Mouse (Mus musculus): ENCODE results near the gene Agap3. TPM values are rescaled to one million over a fixed set of nuclear protein-coding genes. Genes with fewer than 3 reads are reported as not detected.

The Agap3 gene
- 59.0 and 78.2 TPM in 2 replicates for polyA plus RNA-seq (2021; fragmentation: Nextera tagmentation)
- long read RNA-seq, experiment 1, transcript Agap3-204 (9 exons, 1,061 nt): major isoform, 5 of 90 reads
- long read RNA-seq, experiment 1, partial matches to known transcripts: 59 of 90 reads
- long read RNA-seq, experiment 1, other reads (novel, unspliced or antisense): 23 of 90 reads
- long read RNA-seq, experiment 2, partial matches to known transcripts: 36 of 45 reads
- long read RNA-seq, experiment 2, other reads (novel, unspliced or antisense): 6 of 45 reads

DNA sequence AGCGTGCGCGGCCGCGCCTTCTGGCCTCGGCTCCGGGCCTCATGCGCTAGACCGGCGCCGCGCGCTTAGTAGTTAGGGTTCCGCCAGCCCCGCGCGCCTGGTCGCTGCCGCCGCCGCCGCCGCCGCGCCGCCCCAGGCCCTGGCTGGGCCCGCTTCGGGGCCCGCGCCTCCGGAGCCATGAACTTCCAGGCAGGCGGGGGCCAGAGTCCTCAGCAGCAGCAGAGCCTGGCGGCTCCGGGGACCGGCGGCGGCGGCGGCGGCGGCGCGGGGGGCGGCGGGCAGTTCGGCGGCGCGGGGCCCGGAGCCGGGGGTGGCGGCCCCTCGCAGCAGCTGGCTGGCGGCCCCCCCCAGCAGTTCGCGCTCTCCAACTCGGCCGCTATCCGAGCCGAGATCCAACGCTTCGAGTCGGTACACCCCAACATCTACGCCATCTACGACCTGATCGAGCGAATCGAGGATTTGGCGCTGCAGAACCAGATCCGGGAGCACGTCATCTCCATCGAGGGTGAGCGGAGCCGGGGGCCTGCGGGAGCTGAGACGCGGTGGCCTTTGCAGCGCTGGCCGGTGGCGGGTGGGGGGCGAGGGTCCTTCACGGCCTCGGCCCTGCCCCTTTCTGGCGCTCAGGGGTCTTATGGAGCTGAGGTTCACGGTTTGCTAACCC, at the start of gene Agap3:
Gene Agap3, plus strand, starts transcription at position 148 of the 661 bp plus-strand sequence.

DNA sequence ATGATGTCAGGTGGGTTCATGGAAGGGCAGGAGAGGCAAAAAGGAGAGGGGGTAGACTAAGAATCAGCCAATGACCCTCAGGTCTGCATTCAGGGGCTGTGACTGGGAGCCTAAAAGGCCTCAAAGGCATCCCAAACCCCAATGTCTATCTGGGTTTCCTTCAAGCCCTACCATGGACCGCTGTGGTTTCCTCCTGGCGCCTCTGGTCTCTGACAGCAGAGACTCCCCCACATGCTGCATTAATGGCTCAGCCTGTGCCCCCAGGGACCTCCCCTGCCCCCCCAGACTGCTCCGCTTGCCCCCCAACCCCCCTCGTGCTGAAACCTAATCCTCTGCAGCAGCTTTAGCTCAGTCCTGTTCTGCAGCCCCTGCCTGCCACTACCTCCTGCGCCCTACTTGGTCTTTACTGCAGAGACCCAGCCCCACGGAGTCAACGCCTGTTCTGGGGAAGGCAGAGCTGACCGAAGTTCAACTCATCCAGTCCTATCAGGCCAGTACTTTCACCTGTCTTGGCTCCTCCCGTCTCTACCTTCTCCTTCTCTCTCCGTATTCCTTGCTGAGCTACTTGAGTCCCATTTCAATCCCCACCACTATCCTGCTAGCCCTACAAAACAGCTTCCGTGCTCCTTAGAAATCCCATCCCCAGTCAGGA, 38.8 kb upstream of the Agap3 start, which contains the start of gene Asic3:
Gene Asic3, plus strand, starts transcription at position 351 of the 652 bp plus-strand sequence.

DNA sequence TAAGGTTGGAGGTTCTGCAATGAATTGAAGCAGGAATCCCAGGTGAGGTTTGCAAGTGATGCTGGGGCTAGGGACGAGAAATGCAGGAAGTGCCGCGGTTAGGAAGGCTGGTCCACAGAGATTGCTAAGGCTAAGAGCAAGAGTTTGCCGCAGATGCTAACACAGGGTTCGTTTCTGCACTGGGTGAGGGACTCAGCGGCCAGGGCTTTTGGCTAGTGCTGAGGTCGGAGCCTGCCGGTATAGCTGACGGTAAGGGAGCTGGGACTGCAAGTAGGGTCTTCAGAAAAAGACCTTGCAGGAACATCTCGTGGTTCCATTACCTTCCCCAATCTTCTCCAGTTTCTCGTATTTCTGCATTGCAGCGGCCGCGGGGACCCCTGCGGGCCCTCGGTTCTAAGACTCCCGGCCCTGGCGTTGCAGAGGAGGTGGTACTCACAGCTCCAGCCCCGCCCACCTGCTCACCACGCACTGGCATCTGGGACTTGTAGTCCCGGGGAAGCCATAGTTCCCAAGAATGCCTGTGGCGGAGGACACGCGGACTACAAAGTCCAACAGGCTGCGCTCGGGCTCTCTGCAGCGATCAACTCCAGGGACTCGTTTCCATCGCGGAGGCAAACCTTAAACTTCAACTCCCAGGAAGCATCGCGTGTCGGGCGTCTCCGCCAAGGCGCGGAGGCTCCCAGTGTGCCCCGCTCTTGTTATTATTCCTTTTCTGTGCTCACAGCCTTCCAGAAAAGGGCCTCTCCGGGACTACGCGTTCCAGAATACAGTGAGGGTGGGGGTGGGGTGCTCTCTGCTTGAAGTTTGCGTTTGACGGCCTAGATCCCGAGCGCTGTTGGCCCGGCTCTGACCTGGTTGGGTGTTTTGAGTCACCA, 28.6 kb upstream of the Agap3 start, which contains the start of the genes Cdk5 and Slc4a2:
Gene Cdk5, minus strand, starts transcription at position 402 of the 875 bp plus-strand sequence.
Gene Slc4a2, plus strand, starts transcription at position 709 of the 875 bp plus-strand sequence.

DNA sequence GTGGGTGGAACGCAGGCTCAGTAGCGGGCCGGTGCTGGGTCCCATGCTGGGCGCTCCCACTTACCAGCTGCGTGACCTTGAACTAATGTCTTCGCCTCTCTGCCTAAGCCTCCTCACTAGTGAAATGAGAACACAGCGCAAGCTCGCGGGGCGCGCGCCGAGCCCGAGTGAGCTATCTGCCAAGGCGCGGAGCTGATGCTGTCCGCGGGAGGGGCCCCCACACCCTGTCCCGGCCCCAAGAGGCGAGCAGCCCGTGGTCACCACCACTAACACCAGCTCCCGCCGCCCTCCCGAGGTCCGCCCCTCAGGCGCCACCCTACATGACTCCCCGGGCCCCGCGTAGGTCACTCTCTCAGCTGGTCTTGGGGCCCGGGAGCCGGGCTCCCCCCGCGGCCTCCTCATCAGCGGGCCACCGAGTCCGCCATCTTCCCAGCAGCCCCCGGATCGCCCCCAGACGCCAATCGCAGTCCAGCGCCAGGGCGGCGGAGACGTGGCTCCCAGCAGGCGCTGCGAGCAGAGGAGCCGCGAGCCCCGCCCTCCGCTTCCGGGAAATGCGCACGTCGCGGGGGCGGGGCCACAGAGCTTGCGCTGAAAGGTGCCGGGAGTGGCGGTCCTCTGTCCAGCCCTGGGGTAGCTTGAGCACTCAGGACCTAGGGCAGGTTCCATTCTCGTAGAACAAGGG, 7.1 kb upstream of the Agap3 start, which contains the start of gene Fastk:
Gene Fastk, minus strand, starts transcription at position 542 of the 682 bp plus-strand sequence.

DNA sequence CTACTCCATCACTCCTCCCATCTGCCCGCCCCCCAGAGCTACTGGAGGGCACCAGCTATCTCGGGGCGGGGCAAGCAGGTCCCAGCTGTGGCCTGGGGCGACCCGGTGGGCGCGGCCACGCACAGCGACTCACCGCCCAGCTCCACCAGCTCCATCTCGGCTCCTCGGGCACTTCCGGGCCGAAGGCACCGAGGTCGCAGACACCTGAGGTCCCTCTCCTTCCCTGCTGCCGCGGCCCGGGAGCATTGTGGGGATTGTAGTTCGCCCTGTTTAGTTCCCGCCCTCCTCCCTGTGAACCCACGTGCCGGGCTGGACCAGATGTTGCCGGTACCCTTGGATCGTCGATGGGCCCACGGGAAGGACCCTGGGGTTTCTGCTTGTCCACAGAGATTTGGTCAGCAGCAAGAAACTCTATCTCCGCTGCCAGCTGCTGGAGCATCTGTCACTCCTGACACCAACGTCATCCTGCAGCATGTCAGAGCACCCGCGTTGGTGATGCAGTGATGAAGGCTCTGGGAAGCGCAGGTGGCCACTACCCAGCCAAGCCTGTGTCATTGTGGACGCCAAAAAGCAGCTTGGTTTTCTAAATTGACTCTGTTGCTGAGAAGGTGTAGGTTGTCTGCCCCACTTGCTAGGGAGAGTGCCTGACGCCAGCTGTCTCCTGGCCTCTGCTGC, 4.2 kb upstream of the Agap3 start, which contains the start of gene Tmub1:
Gene Tmub1, minus strand, starts transcription at position 231 of the 675 bp plus-strand sequence.

DNA sequence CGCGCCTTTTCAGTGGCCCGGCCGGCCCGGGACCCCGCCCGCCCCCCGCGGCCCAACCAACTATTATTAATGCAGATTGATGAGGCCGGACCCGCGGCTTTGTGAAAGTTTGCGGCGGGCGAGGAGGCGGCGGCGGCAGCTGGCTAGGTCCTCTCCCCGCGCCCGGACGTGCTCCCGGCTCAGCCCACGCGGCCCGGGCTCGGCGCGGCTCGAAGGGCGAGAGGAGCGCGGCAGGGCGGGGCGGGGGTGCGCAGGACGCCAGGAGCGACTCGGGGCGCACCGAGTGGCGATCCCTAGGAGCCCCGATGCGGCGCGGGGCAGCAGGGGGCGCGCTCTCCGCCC, 74.9 kb downstream of the Agap3 start, which contains the start of gene Gbx1:
Gene Gbx1, minus strand, starts transcription at position 314 of the 342 bp plus-strand sequence.

DNA sequence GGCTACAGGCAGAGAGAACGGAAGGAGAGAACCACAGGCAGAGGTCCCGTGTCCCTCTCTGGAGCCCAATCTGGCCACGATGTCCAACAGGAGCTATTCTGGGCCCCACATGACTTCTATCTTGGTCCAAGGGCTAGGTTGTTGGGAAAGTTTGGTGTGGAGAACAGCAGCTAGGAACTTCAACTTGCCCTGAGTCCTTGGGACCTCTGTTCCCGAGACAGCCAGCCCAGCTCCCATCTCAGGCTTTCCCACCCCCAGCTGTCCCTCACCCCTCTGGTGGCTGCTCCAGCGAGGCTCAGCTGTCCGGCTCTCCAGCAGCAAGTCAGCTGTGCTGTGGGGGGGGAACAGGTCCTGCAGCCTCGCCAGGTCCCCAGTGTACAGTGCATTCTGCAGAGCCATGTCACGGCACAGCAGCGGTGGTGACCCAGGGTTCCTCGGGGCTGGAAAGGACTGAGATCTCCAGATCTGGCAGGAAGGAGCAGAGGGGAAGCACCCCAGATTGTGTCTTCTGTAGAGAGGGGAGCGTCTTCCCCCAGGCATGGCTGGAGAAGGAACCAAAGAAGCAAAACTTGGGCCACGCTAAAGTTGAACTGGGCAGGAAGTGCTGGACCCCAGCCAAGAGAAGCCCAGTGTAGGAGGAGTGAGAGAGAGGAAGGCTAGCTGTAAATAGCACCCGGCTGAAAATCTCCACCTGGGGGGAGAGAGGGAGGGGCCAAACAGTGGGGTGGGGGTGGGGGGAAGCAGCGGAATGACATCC, 88.6 kb downstream of the Agap3 start, which contains the start of gene Asb10:
Gene Asb10, minus strand, starts transcription at position 592 of the 757 bp plus-strand sequence.

Other genes starting within 250 kb of the Agap3 start
- 4.9 and 5.1 TPM in 2 replicates for gene Kcnh2, start 100.6 kb upstream of the Agap3 start, polyA plus RNA-seq (2021; fragmentation: Nextera tagmentation)
- 1.5 and 3.2 TPM in 2 replicates for gene Nos3, start 87.4 kb upstream of the Agap3 start, polyA plus RNA-seq (2021; fragmentation: Nextera tagmentation)
- 1.5 and 4.8 TPM in 2 replicates for gene Atg9b, start 60.0 kb upstream of the Agap3 start, polyA plus RNA-seq (2021; fragmentation: Nextera tagmentation)
- gene Abcb8, start 58.5 kb upstream of the Agap3 start, polyA plus RNA-seq (2021; fragmentation: Nextera tagmentation): 35.4 and 46.1 TPM in 2 replicates
- gene Asic3, start 38.8 kb upstream of the Agap3 start, polyA plus RNA-seq (2021; fragmentation: Nextera tagmentation): not detected in 2 replicates
- 125 and 165 TPM in 2 replicates for gene Cdk5, start 28.6 kb upstream of the Agap3 start, polyA plus RNA-seq (2021; fragmentation: Nextera tagmentation)
- gene Slc4a2, start 28.3 kb upstream of the Agap3 start, polyA plus RNA-seq (2021; fragmentation: Nextera tagmentation): 9.5 and 9.9 TPM in 2 replicates
- gene Fastk, start 6.9 kb upstream of the Agap3 start, polyA plus RNA-seq (2021; fragmentation: Nextera tagmentation): 144 and 180 TPM in 2 replicates
- gene Tmub1, start 4.3 kb upstream of the Agap3 start, polyA plus RNA-seq (2021; fragmentation: Nextera tagmentation): 35.2 and 37.2 TPM in 2 replicates
- 0.05 and 0.07 TPM in 2 replicates for gene Gbx1, start 75.0 kb downstream of the Agap3 start, polyA plus RNA-seq (2021; fragmentation: Nextera tagmentation)
- 0.51 and 0.61 TPM in 2 replicates for gene Asb10, start 88.8 kb downstream of the Agap3 start, polyA plus RNA-seq (2021; fragmentation: Nextera tagmentation)
- not detected in 2 replicates for gene 4931409K22Rik, start 104.6 kb downstream of the Agap3 start, polyA plus RNA-seq (2021; fragmentation: Nextera tagmentation)
- 65.0 and 76.5 TPM in 2 replicates for gene Abcf2, start 125.3 kb downstream of the Agap3 start, polyA plus RNA-seq (2021; fragmentation: Nextera tagmentation)
- gene Chpf2, start 134.6 kb downstream of the Agap3 start, polyA plus RNA-seq (2021; fragmentation: Nextera tagmentation): 15.5 and 16.0 TPM in 2 replicates
- 10.4 and 78.3 TPM in 2 replicates for gene Smarcd3, start 172.2 kb downstream of the Agap3 start, polyA plus RNA-seq (2021; fragmentation: Nextera tagmentation)
- gene Nub1, start 233.4 kb downstream of the Agap3 start, polyA plus RNA-seq (2021; fragmentation: Nextera tagmentation): 27.5 and 36.6 TPM in 2 replicates

All from left cerebral cortex, adult 6 months (tissue).